Mouse (Mus musculus) liver, embryonic 14.5 days (tissue): ENCODE data around the gene Gtf3c2.

Experiments used
- CTCF ChIP-seq: IDR thresholded peaks from 2 replicates; pipeline ENCODE4 v1.5.1; 2016; ENCODE audit warnings: antibody characterized with exemption, low read depth, control low read depth
- EP300 ChIP-seq: IDR thresholded peaks from 2 replicates; pipeline ENCODE4 v1.6.1; 2016; ENCODE audit warnings: antibody characterized with exemption, low read depth

GRCm38 (mm10) chr5:31183678-31184077 lies 3.7 kb upstream of the Gtf3c2 start:
- no peak for TF ChIP-seq CTCF
- peak; percentile 74 for TF ChIP-seq EP300
